Mouse (Mus musculus): ENCODE data around the gene Rsad1.

The Rsad1 gene

DNA sequence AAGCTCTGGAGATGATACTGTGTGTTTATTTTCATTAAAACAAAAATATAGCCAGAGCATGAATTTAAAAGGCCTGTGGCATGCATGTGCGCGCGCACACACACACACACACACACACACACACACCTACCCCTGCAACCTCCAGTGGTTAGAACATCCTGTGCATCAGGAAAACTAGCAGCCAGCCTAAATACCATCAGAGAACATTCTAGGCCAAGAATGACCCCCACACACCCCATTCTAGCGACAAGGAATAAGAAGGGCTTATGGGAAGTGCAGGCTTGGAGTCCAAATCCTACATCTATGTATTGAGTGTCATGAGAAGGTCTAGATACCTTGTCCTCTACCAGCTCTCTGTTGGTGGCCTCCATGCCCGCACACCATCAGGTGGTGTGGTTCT lies 14.3 kb upstream of the Rsad1 start:
- no peak for TF ChIP-seq POU5F1 (IDR thresholded peaks at IDR 0.05; ENCODE audit: borderline replicate concordance, low read length)
- no peak for TF ChIP-seq CTCF (conservative IDR thresholded peaks at IDR 0.05; ENCODE audit: low read length)
- TF ChIP-seq NANOG (IDR thresholded peaks at IDR 0.05; ENCODE audit: borderline replicate concordance, low read length) = no peak

DNA sequence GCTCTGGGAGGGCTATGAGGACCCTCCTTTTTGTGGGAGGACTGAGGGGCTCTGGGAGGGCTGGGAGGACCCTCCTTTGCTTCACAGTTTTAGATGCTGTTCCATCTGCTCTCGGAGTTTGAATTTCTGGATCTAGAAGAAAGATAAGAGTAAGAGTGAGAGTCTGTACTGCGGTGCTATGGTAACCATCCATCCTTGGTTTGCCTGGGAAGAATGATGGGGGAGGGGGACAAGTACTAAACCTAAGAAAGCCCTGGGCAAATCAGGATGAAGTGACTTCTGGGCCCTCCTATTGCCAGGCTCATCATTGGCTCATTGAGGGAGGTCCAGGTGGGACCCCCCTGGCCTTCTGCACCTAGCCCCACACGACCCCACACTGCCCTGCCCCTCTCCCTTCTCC lies 9.2 kb upstream of the Rsad1 start:
- Histone ChIP-seq H3K4me1 (replicated peaks; ENCODE audit: low read depth, low read length) (peaks cover 9% of the 10 kb centered on the region), H3K9me3 (ENCODE audit: low read length) (no peaks in the 10 kb centered on the region), H3K4me3 (replicated peaks; ENCODE audit: low read length) (no peak overlapping the region), H3K36me3 (ENCODE audit: insufficient read depth, low read length) (no peaks in the 10 kb centered on the region), H3K27me3 (ENCODE audit: insufficient read depth, low read length) (peaks cover 6% of the 10 kb centered on the region)
- no peak for TF ChIP-seq CTCF (conservative IDR thresholded peaks at IDR 0.05; ENCODE audit: low read length)
- no peak for TF ChIP-seq NANOG (IDR thresholded peaks at IDR 0.05; ENCODE audit: borderline replicate concordance, low read length)
- no peak for TF ChIP-seq POU5F1 (IDR thresholded peaks at IDR 0.05; ENCODE audit: borderline replicate concordance, low read length)

More for the DNA sequence above, 14.3 kb upstream of the Rsad1 start:
- Histone ChIP-seq H3K4me3 (replicated peaks; ENCODE audit: low read length) (peak overlapping the region; percentile 70; the same call in 1 of the 2 replicates), H3K9me3 (ENCODE audit: low read length) (no peaks in the 10 kb centered on the region), H3K27me3 (ENCODE audit: insufficient read depth, low read length) (peaks cover 48% of the 10 kb centered on the region), H3K4me1 (replicated peaks; ENCODE audit: low read depth, low read length) (peaks cover 42% of the 10 kb centered on the region), H3K36me3 (ENCODE audit: insufficient read depth, low read length) (no peaks in the 10 kb centered on the region)

- H3K4me1 ChIP-seq (replicated peaks; ENCODE audit: low read depth, low read length) = peaks cover 19% of the 10 kb centered on the region
- H3K4me3 ChIP-seq (replicated peaks; ENCODE audit: low read length) = no peak overlapping the region
- no peaks in the 10 kb centered on the region for H3K9me3 ChIP-seq (ENCODE audit: low read length)
- H3K27me3 ChIP-seq (ENCODE audit: insufficient read depth, low read length) = peaks cover 9% of the 10 kb centered on the region
- no peaks in the 10 kb centered on the region for H3K36me3 ChIP-seq (ENCODE audit: insufficient read depth, low read length)
- TF ChIP-seq NANOG (IDR thresholded peaks at IDR 0.05; ENCODE audit: borderline replicate concordance, low read length) (no peak), POU5F1 (IDR thresholded peaks at IDR 0.05; ENCODE audit: borderline replicate concordance, low read length) (no peak), CTCF (conservative IDR thresholded peaks at IDR 0.05; ENCODE audit: low read length) (no peak)
These were observed 1.3 kb upstream of the Rsad1 start for GRCm38 (mm10) chr11:94550442-94550744.

DNA sequence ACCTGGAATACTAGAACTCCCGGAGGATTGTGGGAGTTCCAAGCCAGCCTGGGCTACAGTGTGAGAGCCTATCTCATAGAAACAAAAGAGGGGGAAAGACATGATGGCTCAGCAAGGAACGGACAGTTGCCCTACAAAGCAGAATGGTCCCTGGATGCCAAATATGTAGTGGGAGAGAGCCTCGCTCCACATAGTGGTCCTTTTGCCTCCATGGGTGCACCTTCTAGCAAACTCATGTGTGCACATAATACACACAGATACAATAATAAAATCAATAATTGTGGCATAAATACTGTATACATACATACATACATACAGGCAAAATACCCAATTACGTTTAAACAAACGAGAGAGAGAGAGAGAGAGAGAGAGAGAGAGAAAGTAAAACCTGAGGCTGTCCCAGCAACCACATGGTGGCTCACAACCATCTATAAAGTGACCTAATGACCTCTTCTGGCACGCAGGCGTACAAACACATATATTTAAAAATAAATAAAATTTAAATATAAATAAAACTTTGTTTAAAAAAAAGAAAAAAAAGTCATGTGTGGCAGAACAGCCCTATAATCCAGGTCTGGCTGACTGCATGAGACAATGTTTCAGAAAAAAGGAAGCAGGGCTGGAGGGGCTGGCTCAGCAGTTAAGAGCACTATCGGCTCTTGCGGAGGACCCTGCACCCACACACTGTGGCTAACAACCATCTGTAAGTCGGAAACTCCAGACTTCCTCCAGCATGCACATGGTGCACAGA lies 811 bp upstream of the Rsad1 start:
- TF ChIP-seq CTCF (conservative IDR thresholded peaks at IDR 0.05; ENCODE audit: low read length) = no peak
- no peak for TF ChIP-seq NANOG (IDR thresholded peaks at IDR 0.05; ENCODE audit: borderline replicate concordance, low read length)
- Histone ChIP-seq H3K9me3 (ENCODE audit: low read length) (no peaks in the 10 kb centered on the region), H3K4me1 (replicated peaks; ENCODE audit: low read depth, low read length) (peaks cover 20% of the 10 kb centered on the region), H3K36me3 (ENCODE audit: insufficient read depth, low read length) (no peaks in the 10 kb centered on the region), H3K4me3 (replicated peaks; ENCODE audit: low read length) (0 out of 2 replicates have a peak overlapping the region, but pooled peaks have one; percentile 88), H3K27me3 (ENCODE audit: insufficient read depth, low read length) (peaks cover 9% of the 10 kb centered on the region)

GRCm38 (mm10) chr11:94548041-94548784 lies 842 bp downstream of the Rsad1 start:
- H3K9me3 ChIP-seq (ENCODE audit: low read length) = no peaks in the 10 kb centered on the region
- peak overlapping the region; percentile 88 for H3K4me3 ChIP-seq (replicated peaks; ENCODE audit: low read length)
- H3K4me1 ChIP-seq (replicated peaks; ENCODE audit: low read depth, low read length) = peaks cover 26% of the 10 kb centered on the region
- TF ChIP-seq NANOG (IDR thresholded peaks at IDR 0.05; ENCODE audit: borderline replicate concordance, low read length) (no peak), CTCF (conservative IDR thresholded peaks at IDR 0.05; ENCODE audit: low read length) (no peak), POU5F1 (IDR thresholded peaks at IDR 0.05; ENCODE audit: borderline replicate concordance, low read length) (no peak)
- H3K27me3 ChIP-seq (ENCODE audit: insufficient read depth, low read length) = peaks cover 9% of the 10 kb centered on the region
- no peaks in the 10 kb centered on the region for H3K36me3 ChIP-seq (ENCODE audit: insufficient read depth, low read length)

DNA sequence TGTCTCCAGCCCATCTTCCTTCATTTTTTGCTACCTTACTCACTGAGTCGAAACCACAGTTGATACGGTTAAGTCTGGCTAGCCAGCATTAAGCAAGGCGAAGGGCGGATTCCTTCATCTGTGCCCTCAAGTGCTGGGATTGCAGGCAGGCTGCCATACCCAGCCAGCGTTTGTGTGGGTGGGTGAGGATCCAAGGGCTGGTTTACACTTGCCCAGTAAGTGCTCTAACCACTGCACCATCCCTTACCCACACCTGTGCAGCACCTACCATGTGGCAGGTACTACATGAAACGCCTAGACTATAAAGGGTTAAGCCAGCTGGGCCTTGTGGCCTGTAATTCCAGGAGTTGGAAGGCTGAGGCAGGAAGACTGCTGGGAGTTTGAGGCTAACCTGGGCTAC lies 1.8 kb downstream of the Rsad1 start:
- Histone ChIP-seq H3K27me3 (ENCODE audit: insufficient read depth, low read length) (peaks cover 9% of the 10 kb centered on the region), H3K9me3 (ENCODE audit: low read length) (no peaks in the 10 kb centered on the region), H3K4me1 (replicated peaks; ENCODE audit: low read depth, low read length) (peaks cover 26% of the 10 kb centered on the region), H3K4me3 (replicated peaks; ENCODE audit: low read length) (no peak overlapping the region), H3K36me3 (ENCODE audit: insufficient read depth, low read length) (no peaks in the 10 kb centered on the region)
- TF ChIP-seq CTCF (conservative IDR thresholded peaks at IDR 0.05; ENCODE audit: low read length) (no peak), POU5F1 (IDR thresholded peaks at IDR 0.05; ENCODE audit: borderline replicate concordance, low read length) (no peak), NANOG (IDR thresholded peaks at IDR 0.05; ENCODE audit: borderline replicate concordance, low read length) (no peak)

GRCm38 (mm10) chr11:94546381-94546780 lies 2.7 kb downstream of the Rsad1 start:
- Histone ChIP-seq H3K9me3 (ENCODE audit: low read length) (no peaks in the 10 kb centered on the region), H3K36me3 (ENCODE audit: insufficient read depth, low read length) (no peaks in the 10 kb centered on the region), H3K27me3 (ENCODE audit: insufficient read depth, low read length) (peaks cover 9% of the 10 kb centered on the region), H3K4me1 (replicated peaks; ENCODE audit: low read depth, low read length) (peaks cover 26% of the 10 kb centered on the region), H3K4me3 (replicated peaks; ENCODE audit: low read length) (no peak overlapping the region)
- no peak for TF ChIP-seq NANOG (IDR thresholded peaks at IDR 0.05; ENCODE audit: borderline replicate concordance, low read length)
- TF ChIP-seq POU5F1 (IDR thresholded peaks at IDR 0.05; ENCODE audit: borderline replicate concordance, low read length) = no peak
- TF ChIP-seq CTCF (conservative IDR thresholded peaks at IDR 0.05; ENCODE audit: low read length) = no peak

DNA sequence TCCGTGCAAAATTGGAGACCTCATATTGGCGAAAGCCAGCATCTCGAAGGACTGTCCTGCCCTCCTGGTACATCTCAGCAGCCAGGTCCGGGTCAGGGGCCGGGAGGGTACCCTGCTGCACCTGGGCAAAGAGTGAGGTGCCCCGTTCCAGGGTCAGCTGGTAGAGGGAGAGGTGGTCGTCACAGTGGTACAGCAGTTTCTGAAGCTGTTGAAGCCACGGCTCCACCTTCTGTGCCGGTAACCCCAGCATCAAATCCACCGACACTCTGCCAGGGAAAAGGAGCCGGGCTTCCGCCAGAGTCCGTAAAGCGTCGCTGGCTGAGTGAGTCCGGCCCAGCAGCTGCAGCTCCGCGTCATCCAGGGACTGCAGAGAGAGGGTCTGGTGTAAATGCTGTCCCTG lies 4.6 kb downstream of the Rsad1 start:
- H3K4me3 ChIP-seq (replicated peaks; ENCODE audit: low read length) = no peak overlapping the region
- peaks cover 23% of the 10 kb centered on the region for H3K4me1 ChIP-seq (replicated peaks; ENCODE audit: low read depth, low read length)
- TF ChIP-seq CTCF (conservative IDR thresholded peaks at IDR 0.05; ENCODE audit: low read length) (no peak), NANOG (IDR thresholded peaks at IDR 0.05; ENCODE audit: borderline replicate concordance, low read length) (no peak), POU5F1 (IDR thresholded peaks at IDR 0.05; ENCODE audit: borderline replicate concordance, low read length) (no peak)
- H3K9me3 ChIP-seq (ENCODE audit: low read length) = peaks cover 14% of the 10 kb centered on the region; the same call in 1 of the 2 replicates
- H3K27me3 ChIP-seq (ENCODE audit: insufficient read depth, low read length) = peaks cover 9% of the 10 kb centered on the region
- no peaks in the 10 kb centered on the region for H3K36me3 ChIP-seq (ENCODE audit: insufficient read depth, low read length)

Measured in E14TG2a.4 (cell line).